Mouse (Mus musculus) v-Abl transformed pro-B cells (cell line): ENCODE measurements around the gene Ttc21a.

Experiments used
- in situ Hi-C, 2 experiments: fragments of 400-800 bp; cut with MboI; formaldehyde crosslinking; loops; one replicate each; pipeline ENCODE4 v1.15.1; 2025; ENCODE audit not compliant: unreplicated experiment in 2 of 2

The Ttc21a gene

DNA sequence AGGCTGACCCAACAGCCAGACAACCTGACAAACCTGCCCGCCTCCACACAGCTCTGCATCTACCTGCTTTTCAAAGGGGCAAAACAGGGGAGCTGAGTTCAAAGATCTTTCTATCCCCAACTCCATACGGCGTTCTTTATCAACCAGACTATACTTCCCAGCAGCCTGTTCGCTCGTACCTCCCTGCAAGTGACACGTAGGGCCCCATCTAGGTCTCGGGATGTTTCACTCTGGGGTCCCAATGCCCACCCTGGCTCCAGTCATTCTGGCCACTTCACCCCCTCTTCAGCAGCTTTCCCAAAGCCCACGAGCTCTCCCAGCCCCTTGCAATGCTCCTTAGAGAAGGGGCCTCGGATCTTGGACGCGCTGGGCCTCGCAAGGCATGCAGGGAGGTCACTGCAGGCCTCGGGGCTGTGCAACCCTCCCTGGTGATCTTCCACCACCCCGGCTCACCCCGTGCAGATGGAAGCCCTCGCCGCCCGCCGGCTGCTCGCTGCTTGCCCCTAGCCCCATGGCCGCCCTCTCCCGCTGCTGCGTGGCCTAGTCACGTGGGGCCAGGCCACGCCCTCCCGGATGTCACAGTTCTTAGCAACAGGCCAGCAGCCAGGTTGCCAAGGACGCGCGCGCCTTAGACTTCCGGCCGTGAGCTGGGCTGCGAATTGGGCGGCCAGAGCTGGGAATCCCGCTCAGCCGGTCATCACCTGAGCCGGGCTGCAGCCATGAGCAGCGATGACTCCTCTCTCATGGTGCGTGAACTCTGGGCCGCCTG lies at the start of gene Ttc21a, which contains the start of gene Gorasp1:
Ttc21a (plus strand) TSS at position 602 of the 769 bp plus-strand sequence.
Gorasp1 (minus strand) TSS at position 561 of the 769 bp plus-strand sequence.
- in situ Hi-C loops, result no loop called here

DNA sequence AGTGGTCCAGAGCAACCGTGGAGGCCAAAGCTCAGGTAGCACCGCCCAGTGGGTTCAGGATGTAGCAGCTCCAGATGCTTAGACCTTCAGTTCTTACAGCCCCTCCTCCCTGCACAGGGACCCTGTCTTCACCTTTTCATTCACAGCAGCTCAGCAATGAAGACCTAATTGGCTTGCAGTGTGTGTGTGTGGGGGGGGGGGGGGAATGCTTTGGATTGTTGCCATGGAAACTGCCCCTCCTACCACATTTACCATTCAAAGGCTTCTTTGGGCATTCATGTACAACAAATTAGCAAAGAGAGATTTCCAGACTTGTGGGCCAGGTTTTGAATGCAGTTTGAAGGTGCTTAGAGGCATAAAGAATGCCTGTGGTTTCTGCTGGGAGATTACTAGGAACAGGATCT lies 48.6 kb upstream of the Ttc21a start:
- in situ Hi-C loops, result loop anchor here (10.0 kb wide), 3 partner anchors 94 to 244 kb away; no protein-coding TSS in a partner anchor

DNA sequence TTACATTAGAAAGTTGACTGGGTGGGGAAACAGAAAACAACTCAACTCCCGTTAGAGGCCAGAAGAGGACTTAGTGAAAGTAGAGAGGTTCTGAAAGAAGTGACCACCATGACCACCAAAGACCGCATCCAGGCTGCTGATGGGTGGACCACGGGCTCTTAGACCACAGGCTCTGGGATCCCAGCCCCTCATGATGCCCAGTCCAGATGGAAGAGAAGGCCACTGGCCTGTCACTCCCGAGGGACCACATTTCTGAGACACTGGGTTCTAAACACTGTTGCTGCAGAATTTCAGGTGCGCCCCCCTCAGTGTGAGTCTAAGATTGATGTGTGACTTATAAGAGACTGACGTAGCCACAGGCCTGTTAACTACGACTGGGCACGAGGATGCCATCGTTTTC lies 48.0 kb upstream of the Ttc21a start:
- in situ Hi-C loops, result loop anchor here (10.0 kb wide), 3 partner anchors 95 to 245 kb away; no protein-coding TSS in a partner anchor

DNA sequence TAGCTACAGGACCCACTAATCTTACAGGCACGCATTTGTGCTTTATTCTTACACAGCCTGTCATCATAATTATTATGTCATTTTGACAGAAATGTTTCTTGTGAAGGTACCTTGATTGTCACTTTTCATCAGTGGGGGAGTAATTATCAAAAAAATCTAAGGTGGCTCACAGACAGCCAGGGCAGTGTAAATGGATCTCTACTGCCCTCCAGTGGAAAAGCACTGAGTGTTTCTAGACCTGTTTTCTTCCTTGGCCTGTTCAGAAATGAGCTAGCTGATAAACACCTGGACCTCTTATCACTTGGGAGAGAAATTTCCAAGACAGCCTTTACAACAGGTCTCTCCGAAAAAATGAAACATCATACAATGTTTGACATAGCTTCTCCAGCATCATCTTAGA lies 46.7 kb upstream of the Ttc21a start:
- in situ Hi-C loops, result loop anchor here (10.0 kb wide), 5 partner anchors 76 to 536 kb away; partner anchors contain the start of gene Xylb (in 1 of the 2)

GRCm38 (mm10) chr9:119893881-119894280 lies 43.5 kb upstream of the Ttc21a start:
- in situ Hi-C loops, result loop anchor here (10.0 kb wide), 5 partner anchors 79 to 539 kb away; partner anchors contain the start of gene Xylb (in 1 of the 2)

GRCm38 (mm10) chr9:119894339-119895009 lies 42.9 kb upstream of the Ttc21a start, which contains the start of gene Wdr48:
Wdr48 (plus strand) TSS chr9:119894878.
- in situ Hi-C loops, result loop anchor here (10.0 kb wide), 5 partner anchors 80 to 540 kb away; partner anchors contain the start of gene Xylb (in 1 of the 2)

DNA sequence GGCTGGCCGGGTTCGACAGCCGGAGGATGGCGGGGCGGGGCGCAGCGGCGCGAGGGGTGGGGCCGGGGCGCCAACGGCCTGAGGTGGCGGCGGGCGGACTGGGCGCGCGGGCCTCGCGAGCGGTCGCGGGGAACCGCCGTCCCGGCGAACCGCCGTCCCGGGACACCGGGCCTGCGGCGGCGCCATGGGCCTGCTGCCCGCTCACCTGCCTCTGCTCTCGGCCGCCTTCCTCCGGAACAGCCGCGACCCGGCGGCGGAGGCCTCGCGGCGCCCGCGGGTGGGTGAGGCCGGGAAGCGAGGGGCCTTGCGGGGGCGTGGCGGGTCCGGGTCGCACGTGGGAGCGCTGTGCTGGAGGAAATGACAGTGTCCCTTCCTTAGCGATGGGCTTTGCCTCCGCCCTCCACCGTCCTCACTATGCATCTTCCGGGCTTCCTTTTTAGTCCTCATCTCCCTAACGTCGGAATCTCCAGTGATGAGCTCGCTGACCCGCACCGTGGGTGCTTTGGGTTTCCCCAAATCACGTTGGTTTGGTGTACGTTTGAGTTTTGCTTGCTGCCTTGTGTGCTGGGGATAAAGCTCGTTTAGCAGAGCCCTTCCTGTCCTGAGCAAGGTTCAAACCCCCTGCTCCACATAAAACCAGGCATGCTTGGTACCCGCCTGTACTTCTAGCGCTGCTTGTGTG lies 42.2 kb upstream of the Ttc21a start:
- in situ Hi-C loops, result loop anchor here (10.0 kb wide), 5 partner anchors 80 to 540 kb away; partner anchors contain the start of gene Xylb (in 1 of the 2)

- in situ Hi-C loops, result loop anchor here (10.0 kb wide), 5 partner anchors 85 to 545 kb away; partner anchors contain the start of gene Xylb (in 1 of the 2)
Measured at GRCm38 (mm10) chr9:119899446-119899845, 38.0 kb upstream of the Ttc21a start.

DNA sequence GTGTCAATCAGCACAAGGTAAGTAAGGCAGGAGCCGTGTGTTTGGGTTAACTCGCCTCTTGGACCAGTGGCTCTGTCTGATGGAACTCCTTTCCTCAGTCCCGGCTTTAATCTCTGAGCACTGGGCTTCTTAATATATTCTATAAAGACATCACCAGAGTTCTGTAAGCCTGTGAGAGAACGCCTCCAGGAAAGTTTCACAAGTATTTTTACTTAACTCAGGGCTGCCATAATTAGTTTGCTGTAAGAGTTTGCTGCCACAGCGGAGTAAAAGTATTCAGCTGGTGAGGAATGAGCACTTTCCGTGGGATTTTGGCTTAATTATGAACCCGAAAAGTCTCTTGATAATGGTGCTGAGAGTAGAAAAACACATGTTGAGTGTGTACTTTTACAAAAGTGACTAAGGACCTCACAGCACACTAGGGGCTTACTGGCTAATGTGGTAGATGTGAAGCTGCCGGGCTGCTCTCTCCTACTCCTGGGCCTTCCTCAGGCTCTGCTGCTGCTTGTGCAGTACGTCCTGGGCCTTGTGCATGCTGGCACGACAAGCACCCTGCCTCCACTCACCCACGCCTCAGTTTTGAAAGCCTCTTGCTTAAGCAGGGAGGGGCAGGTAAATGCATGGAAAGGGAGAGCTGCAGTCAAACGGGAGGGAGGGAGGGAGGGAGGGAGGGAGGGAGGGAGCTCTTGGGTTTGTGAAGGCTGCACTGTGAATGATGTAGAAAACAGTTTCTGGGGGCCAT lies 34.8 kb upstream of the Ttc21a start:
- in situ Hi-C loops, result no loop called here

DNA sequence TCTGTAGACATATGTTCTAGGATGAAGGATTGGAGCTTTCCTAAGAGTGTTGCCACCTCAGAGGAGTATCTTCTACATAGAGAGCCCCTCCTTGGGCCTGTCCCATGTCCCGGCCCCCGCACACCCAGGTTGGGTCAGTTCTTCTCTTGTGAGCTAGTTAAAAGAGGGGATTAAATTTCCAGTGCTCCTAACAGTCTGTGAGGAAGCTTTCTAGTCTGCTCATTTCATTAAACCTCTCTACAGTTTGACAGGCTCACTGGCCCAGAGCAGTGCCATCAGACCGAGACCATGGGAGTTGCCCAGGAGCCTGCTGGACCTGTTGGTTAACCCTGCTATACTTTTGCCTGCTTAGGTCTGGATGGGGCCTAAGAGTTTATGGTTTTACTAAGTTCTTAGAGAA lies 28.7 kb upstream of the Ttc21a start:
- in situ Hi-C loops, result no loop called here

DNA sequence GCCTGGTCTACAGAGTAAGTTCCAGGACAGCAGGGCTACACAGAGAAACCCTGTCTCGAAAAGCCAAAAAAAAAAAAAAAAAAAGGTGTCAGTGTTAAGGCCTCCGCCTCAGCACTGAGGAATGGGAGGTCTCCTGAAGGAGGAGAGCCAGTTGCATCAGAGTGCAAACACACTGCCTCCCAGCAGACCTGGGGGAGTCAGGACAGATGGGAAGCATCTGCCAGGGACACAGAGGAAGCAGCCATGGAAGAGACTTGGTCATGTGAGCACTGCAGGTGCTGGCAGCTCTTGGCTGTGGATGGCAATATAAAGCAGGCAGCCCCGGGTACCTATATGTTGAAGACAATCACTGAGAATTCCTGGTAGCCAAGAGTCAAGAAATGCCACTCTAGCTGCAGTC lies 27.5 kb upstream of the Ttc21a start:
- in situ Hi-C loops, result no loop called here

DNA sequence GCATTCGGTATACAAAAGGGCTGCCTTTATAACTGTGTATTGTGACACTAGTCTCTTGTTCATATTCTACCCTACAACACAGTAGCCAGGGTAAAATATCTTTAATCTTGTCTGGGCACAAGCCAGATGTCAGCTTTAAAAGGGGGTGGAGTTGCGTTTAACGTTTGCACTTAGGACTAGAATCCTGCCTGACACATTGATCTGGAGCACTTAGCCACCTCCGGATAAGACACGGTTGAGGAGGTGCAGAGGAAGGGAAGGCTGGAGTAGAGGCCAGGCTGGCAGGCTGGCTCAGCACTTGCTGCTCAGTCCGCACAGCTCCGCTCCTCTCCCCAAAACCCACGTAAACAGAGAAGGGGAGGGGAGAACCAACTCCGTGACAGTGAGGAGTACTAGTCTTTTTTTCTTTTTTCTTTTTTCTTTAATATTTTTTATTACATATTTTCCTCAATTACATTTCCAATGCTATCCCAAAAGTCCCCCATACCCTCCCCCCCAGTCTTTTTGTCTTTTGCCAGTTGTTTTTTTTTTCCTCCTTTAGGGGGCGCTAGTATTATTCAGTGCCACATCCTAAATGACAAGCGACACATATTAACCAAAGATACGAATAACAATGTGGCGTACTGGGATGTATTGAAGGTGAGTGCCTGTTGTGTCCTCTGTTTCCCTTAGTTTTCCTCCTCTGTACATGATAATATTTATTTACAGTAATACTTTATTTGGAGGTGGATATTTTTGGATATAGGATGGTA lies 24.1 kb upstream of the Ttc21a start:
- in situ Hi-C loops, result no loop called here

DNA sequence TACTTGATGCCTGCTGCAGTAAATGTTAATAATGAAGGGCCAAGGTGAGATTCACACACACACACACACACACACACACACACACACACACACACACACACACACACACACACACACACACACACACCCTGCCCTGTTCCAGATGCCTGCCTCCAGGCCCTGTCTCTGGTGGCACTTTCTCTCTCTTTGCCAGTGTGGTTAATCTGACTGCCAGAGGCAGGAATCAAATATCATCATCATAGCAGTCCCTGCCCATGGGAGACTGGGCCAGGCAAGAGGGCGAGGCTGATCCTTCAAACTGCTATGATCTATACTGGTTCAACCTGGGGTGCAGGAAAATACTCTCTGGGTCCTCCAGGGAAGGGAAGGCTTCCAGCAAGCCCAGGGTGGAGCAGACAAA lies 17.5 kb upstream of the Ttc21a start:
- in situ Hi-C loops, result no loop called here

DNA sequence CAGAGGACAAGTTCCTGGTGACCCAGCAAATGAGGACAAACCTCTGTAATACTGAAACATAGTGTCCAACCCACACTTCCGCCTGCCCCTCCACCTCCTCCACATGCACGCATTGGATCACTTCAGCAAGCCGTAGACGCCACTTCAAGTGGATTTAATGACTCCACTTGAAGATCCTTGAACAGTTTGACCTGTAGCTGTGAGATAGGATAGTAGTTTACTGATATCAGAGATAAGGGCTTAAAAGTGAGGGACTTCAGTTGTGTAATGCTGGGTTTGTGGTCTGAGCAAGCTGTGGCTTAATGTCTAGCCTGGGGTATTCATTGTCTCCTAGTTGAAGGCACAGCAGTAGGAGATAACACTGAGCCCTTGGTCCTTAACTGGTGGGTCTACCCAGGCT lies 13.9 kb upstream of the Ttc21a start:
- in situ Hi-C loops, result no loop called here

DNA sequence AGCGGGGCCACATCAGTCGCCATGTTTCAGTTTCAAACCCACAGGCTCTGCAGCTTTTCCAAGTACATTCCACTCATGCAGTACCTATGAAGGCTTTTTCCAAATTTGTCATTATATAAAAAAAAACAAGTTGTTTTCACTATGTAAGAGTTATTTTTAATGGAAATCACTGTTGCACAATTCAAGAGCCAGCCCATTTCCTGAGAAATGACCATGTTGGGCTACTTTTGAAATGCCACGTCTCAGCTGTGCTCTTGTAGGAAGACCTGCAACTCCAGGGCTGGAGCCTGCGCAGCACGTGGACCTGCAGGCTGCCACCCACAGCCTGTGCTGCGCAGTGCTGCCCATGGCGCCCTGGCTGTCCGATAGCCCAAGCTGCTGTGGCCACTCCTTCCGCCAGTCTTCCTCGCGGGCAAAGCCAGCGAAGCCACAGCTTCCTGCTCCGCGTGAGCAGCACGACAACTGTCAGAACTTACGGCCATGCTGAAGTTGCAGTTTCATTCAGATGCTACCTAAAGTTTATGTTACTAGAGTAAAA lies 12.2 kb upstream of the Ttc21a start:
- in situ Hi-C loops, result no loop called here

GRCm38 (mm10) chr9:119925729-119926128 lies 11.7 kb upstream of the Ttc21a start:
- in situ Hi-C loops, result no loop called here

- in situ Hi-C loops, result no loop called here
Measured at GRCm38 (mm10) chr9:119926497-119926896, 10.9 kb upstream of the Ttc21a start.

DNA sequence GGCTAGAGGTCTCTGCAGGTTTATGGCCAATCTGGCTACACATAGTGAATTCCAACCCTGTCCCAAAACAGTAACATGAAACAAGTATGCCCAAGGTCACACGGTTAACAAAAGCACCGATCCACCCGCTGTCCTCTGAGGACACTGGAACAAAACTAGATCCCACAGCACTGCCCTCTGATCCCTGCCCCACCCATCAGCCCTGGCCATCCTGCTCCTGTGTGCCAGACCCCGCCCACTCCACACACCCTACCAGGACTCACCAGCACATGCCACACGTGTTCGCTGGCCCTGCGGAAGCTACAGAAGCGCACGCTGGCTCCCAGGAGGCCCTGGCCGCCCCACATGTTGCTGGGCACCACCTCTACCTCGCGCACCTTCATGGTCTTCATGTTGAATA lies 5.0 kb upstream of the Ttc21a start:
- in situ Hi-C loops, result no loop called here

DNA sequence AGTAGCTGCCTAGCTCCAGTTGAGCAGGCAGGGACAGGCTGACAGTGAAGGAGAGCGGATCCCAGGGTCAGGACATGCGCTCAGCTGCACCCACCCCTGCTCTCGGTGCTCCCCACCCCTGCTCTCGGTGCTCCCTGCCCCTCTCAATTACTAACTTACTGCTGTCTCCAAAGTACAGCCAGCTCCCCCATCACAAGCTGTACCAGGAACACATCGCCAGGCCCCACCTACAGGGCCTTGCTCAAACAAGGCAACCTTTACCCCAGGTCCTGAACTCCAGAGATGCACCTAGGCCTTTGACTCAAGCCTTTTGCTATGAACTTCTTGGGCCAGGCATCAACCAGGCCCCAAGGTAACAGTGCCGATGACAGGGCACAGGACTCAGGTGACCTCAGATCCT lies 3.7 kb upstream of the Ttc21a start:
- in situ Hi-C loops, result no loop called here
